Mouse (Mus musculus): ENCODE data around the gene Tfip11. TPM values are rescaled to one million over a fixed set of nuclear protein-coding genes. Genes with fewer than 3 reads are reported as not detected.

Gene Tfip11
- total RNA-seq (2021), result 10 to 100 TPM; 40.6 to 45.7 TPM
- long read RNA-seq, experiment 1, transcript Tfip11-201 (14 exons, 3,560 nt), result major isoform, 36 of 51 reads
- long read RNA-seq, experiment 1, partial matches to known transcripts, result 11 of 51 reads
- long read RNA-seq, experiment 1, other reads (novel, unspliced or antisense), result 2 of 51 reads
- long read RNA-seq, experiment 2, transcript Tfip11-201 (14 exons, 3,560 nt), result major isoform, 23 of 49 reads
- long read RNA-seq, experiment 2, partial matches to known transcripts, result 20 of 49 reads
- long read RNA-seq, experiment 2, other reads (novel, unspliced or antisense), result 6 of 49 reads

DNA sequence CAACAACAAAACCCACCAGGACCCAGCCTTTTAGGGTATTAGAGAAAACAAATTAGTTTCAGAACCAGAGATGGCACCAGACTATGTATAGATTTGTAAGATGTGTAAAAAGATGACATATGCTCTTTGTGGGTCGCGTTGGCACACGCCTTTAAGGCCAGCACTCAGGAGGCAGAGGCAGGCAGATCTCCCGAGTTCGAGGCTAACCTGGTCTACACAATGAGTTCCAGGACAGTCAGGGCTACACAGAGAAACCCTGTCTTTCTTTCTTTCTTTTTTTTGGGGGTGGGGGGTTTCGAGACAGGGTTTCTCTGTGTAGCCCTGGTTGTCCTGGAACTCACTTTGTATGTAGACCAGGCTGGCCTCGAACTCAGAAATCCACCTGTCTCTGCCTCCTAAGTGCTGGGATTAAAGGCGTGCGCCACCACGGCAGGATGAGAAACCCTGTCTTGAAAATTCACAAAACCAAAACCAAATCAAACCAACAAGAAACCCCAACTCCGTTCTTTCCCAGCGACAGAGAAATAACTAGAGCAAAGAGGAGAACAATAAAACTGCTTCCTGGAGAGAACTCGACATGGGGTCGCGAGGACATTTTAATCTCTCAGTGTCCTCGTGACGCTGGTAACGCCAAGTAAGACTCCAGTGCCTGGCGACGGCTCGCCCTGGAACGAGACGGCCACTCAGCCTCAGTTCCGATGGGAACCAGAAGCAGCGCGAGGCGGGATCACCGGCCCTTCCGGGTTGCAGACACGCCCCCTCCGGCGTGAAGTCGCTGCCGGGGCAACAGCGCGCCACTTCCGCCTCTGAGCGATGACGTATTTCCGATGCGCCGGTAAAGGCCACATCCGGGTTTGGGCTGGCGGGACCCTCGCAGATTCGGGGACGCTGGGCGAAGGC, at the start of gene Tfip11:
Gene Tfip11, plus strand, starts transcription at position 813 of the 900 bp plus-strand sequence.
- DNase-seq (ENCODE audit: low spot score in 2 of 2), result peak; percentile 96 to 99

DNA sequence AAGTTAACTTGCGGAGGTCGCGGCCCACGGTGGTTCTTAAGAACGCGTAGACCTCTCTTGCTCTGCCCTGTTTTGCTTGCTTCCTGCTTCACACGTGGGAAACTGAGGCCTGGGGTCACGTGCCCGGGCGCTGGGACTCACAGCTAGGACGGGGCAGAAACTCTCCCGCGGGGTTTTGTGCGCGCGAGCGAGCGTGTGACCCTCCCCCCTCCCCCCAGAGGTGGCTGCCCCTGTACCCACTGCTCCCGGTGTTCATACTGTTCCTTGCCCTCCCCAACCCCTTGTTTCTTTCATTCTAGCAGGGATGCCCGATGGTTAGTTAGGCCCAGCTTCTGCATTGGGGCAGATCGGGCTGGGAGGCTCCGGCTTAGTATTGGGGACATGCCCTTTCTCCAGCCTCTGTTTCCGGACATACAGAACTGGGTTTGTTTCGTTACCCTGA, 49.2 kb upstream of the Tfip11 start:
- no peak for DNase-seq (ENCODE audit: low spot score in 2 of 2)

GRCm38 (mm10) chr5:112277906-112278470, 48.2 kb upstream of the Tfip11 start:
- no peak for DNase-seq (ENCODE audit: low spot score in 2 of 2)

GRCm38 (mm10) chr5:112279181-112280021, 46.8 kb upstream of the Tfip11 start:
- DNase-seq (ENCODE audit: low spot score in 2 of 2), result no peak

- DNase-seq (ENCODE audit: low spot score in 2 of 2), result no peak
Measured at GRCm38 (mm10) chr5:112280151-112280550, 46.0 kb upstream of the Tfip11 start.

DNA sequence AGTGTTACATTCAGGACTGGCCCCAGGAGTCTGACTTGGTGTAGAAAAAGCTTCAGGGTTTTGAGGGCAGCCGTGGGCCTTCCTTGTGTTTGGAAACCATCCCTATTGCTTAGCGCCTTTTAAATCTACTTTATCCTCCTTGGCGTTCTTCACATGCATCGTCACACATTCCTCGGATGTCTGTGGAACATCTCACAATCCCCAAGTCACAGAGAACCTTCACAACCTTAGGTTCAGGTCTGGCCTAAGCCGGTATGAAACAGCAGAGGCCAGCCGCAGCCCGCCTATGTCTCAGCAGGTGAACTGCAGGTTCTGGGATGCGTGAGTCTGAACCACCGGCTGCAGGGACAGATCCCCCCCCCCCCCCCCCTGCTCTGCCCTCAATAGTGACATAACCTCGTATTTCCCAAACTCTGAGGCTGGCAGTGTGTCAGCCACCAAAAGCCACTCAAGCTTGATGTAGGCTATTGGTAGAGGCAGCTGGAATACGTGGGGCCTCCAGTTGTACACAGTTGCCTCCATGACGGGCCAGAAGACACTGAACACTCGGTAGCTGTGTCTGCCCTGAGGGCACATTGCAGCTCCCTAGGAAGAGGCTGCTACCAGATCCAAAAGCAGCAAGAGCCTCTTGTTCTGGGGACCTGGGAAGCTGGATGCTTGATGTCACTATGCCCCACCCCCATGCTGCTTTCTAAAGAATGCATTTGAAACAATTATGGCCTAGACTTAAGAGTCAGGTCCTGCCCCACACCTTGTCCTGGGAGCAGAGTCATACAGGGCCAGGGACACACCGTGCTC, 45.1 kb upstream of the Tfip11 start:
- DNase-seq (ENCODE audit: low spot score in 2 of 2), result no peak

DNA sequence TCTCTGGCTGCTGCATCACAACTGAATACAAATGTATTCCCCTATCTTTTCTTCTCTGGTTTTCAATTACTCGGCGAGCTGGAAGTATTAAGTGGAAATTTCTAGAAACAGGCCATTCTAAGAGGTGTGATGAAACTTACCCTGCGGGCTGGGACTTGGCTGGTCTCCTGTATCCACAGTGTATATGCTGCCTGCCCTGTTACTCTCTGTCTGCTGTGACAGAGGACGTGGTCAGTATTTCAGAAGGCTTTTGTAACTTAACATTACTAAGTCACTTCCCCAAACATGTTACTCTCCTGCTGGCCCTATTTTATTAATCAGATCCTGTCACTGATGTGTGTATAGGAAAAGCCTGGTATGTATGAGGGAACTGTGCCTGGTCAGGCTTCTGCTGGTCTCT, 44.5 kb upstream of the Tfip11 start:
- DNase-seq (ENCODE audit: low spot score in 2 of 2), result no peak

DNA sequence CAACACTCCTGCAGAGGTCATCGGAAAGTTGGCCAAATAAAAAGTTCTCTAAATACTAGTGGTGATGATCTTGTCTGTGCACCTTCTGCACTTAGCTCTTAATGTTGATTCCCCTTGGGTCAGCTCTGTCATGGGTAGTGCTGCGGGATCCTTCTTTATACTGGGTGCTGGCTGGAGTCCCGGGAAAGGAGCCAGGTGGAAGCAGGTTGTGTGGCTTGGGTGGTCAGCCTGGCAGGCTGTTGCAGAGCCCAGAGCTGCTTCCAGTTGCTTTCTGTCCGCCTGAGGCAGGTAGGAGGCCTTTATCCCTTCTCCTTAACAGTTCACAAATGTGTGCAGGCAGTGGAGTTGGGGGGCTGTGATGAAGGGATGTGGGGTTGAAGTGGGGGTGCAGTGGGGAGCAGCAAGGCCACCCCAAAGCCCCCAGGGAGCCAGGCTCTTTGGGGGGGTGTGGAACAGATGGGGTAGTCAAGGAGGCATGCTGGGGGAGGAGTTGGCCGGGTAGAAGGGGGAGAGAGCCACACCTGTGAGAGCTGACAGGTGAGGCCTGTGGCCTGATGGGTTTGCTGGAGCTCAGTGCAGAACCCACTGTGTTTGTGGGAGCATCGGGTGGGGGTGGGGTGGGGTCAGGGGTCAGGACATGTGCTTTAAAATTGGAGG, 43.9 kb upstream of the Tfip11 start:
- no peak for DNase-seq (ENCODE audit: low spot score in 2 of 2)

GRCm38 (mm10) chr5:112282780-112283482, 43.2 kb upstream of the Tfip11 start:
- DNase-seq (ENCODE audit: low spot score in 2 of 2), result no peak

- no peak for DNase-seq (ENCODE audit: low spot score in 2 of 2)
Measured at GRCm38 (mm10) chr5:112283543-112284202, 42.5 kb upstream of the Tfip11 start.

DNA sequence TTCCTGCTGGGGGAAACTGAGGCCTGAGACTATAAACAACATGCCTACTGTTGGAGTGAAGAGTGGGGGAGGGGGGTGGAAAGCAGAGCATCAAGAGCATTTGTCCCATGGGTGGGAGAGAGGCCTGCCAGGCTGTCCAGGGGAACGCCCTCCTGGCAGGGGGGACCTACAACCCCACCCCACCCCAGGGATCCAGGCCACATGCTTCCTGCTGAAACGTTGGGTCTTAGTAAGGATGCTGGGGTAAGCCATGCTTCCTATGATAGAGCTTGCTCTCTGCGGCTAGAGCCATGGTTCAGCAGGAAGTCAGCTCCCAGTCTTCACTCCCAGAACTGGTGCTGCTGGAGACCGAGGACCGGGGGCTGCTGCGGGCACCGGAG, 42.0 kb upstream of the Tfip11 start:
- no peak for DNase-seq (ENCODE audit: low spot score in 2 of 2)

- DNase-seq (ENCODE audit: low spot score in 2 of 2), result no peak
Measured at GRCm38 (mm10) chr5:112285548-112286085, 40.5 kb upstream of the Tfip11 start.

- DNase-seq (ENCODE audit: low spot score in 2 of 2), result no peak
Measured at GRCm38 (mm10) chr5:112286608-112286983, 39.6 kb upstream of the Tfip11 start.

DNA sequence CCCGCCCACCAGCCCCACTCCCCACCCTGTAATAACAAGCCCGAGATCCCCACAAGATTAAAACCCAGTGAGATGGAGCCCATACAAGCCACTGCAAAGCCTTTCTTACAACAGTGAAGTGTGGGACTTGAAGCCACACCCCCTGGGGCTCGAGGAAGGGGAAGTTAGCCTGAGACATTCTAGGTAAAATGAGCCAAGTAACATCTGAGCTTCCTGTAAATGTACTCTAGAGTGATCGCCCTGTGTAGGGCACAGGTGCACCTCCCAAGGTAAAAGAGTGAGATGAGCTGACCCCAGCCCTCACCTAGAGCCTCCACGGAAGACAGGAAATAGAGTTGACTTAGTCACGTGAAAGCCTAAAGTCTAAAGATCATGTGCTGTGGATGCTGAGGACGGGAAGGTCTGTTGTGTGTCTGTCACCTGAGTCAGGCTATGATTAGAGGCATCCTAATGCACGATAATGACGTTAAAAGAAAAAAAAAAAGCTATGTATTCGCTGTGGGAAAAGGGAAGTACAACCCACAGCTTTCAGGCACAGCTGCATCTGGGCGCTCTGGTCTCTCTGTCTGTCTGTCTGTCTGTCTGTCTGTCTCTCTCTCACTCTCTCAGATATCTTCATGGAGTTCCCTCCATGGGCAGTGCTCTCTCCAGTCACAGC, 39.0 kb upstream of the Tfip11 start:
- DNase-seq (ENCODE audit: low spot score in 2 of 2), result no peak

DNA sequence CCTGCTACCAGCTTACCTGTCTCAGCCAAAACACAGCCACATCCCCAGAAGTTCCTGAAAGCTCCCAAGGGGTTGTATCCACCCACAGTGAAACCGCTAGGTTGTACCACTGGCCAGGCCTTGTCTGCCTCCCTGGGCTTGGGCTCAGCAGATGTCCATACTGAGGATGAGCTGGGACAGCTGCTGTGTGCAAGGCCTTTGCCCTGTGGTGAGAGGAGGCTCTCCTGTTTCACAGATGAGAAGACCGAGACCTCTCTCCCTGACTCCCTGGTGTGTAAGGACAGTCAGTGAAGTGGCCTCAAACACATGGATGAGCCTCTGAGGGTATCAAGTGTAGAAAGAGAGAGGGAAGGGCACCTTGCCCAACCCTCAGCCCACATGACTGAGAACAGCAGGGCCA, 38.5 kb upstream of the Tfip11 start:
- DNase-seq (ENCODE audit: low spot score in 2 of 2), result no peak

DNA sequence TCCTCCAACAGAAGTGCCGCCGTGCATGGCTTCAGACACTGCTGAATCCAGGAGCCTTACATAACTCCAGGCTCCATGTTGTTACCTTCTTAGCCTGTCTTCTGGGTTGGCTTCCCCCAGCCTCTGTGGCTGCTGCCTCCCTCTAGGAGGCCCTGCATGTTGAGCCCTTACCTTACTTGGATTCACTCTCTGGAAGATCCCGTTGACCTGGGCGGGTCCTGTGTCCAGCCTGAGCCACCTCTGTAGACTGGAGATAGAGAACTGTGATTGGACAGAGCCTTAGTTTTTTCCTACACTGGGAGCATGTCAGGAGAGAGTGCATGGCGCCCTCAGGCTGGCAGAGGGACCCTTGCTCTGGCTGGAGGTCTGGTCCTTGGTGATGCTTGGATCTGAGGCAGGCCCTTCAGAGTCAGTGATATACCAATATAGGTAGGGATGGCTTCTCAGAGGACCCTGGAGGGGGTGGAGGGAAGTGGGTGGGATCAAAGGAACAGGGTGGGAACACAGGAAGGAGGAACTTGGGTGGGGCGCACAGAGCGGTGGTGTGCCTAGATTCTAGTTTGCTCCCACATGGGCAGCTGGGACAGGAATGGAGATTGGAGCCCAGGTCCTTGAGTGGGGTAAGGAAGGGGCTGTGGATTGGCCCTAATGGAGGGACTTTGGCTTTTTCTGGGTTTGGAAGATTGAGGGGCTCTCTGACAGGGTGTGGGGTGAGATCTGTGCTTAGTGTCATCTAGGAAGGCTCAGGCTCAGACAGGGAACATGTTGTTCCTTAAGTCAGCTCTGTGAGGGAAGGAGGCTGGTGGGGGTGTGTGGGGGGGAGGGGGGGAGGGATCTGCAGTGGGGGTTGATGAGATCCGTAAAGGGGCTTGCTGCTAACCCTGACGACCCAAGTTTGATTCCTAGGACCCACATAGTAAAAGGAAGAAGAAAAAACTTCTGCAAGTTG, 37.7 kb upstream of the Tfip11 start:
- no peak for DNase-seq (ENCODE audit: low spot score in 2 of 2)

DNA sequence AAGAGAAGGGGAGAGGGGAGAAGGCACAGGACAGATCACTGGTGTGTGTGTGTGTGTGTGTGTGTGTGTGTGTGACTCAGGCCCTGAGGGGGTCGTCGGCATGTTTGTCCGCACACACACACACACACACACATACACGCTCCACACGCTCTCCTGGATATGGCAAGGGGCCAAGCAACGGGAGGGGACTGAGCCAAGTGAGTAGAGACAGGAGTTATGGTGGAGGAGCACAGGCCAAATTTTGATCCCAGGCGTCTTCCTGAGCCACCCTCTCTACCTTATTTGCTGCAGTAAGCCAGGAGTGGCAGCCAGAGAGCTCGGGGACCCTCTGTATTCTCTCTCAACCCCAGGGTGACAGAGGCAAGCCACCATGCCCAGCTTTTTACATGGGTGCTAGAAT, 36.9 kb upstream of the Tfip11 start:
- no peak for DNase-seq (ENCODE audit: low spot score in 2 of 2)
